Mouse (Mus musculus): ENCODE results near the gene Luzp1. TPM values are rescaled to one million over a fixed set of nuclear protein-coding genes. Genes with fewer than 3 reads are reported as not detected.

The Luzp1 gene
- polyA plus RNA-seq, 1 experiment from 2014 or later, result 52.0 TPM

GRCm38 (mm10) chr4:136560270-136560991, 90.9 kb downstream of the Luzp1 start:
- WGBS, result 91% methylated on average over 8 of the region's 8 CpGs

GRCm38 (mm10) chr4:136562755-136563154, 93.2 kb downstream of the Luzp1 start:
- WGBS, result 77% methylated on average over 6 of the region's 6 CpGs

More at GRCm38 (mm10) chr4:136560270-136560991, 90.9 kb downstream of the Luzp1 start:
- H3K9ac ChIP-seq, result no peak overlapping the region
- H3K9me3 ChIP-seq, result no peaks in the 10 kb centered on the region
- H3K27me3 ChIP-seq (replicated peaks), result no peaks in the 10 kb centered on the region
- H3K4me2 ChIP-seq, result no peak overlapping the region
- H3K27ac ChIP-seq, result no peak overlapping the region
- H3K36me3 ChIP-seq (replicated peaks), result peaks cover 48% of the 10 kb centered on the region
- ATAC-seq (replicated peaks), result no peak
- 0 out of 2 replicates have a peak, but pooled peaks cover 2% of the 10 kb centered on the region for H3K4me1 ChIP-seq
- no peak overlapping the region for H3K4me3 ChIP-seq

GRCm38 (mm10) chr4:136568629-136569028, 99.1 kb downstream of the Luzp1 start:
- Histone ChIP-seq H3K36me3 (replicated peaks) (peaks cover 45% of the 10 kb centered on the region; the same call in 1 of the 2 replicates), H3K9ac (no peak overlapping the region), H3K27me3 (replicated peaks) (no peaks in the 10 kb centered on the region), H3K4me1 (no peaks in the 10 kb centered on the region), H3K27ac (no peak overlapping the region), H3K4me2 (no peak overlapping the region), H3K9me3 (no peaks in the 10 kb centered on the region), H3K4me3 (no peak overlapping the region)
- 81% methylated on average over 3 of the region's 3 CpGs for WGBS
- ATAC-seq (replicated peaks), result no peak

More at GRCm38 (mm10) chr4:136562755-136563154, 93.2 kb downstream of the Luzp1 start:
- Histone ChIP-seq H3K9ac (no peak overlapping the region), H3K4me2 (no peak overlapping the region), H3K9me3 (no peaks in the 10 kb centered on the region), H3K4me1 (0 out of 2 replicates have a peak, but pooled peaks cover 2% of the 10 kb centered on the region), H3K27me3 (replicated peaks) (no peaks in the 10 kb centered on the region), H3K4me3 (no peak overlapping the region), H3K27ac (no peak overlapping the region), H3K36me3 (replicated peaks) (peaks cover 53% of the 10 kb centered on the region)
- no peak for ATAC-seq (replicated peaks)

- H3K4me1 ChIP-seq, result no peaks in the 10 kb centered on the region
- no peak overlapping the region for H3K4me3 ChIP-seq
These were observed 100.4 kb downstream of the Luzp1 start for GRCm38 (mm10) chr4:136569998-136570397.

GRCm38 (mm10) chr4:136581885-136582284, 112.3 kb downstream of the Luzp1 start:
- H3K36me3 ChIP-seq (replicated peaks), result no peaks in the 10 kb centered on the region
- no peaks in the 10 kb centered on the region for H3K27me3 ChIP-seq (replicated peaks)
- 95% methylated on average over 3 of the region's 3 CpGs for WGBS
- H3K4me1 ChIP-seq, result peaks cover 10% of the 10 kb centered on the region
- H3K9ac ChIP-seq, result no peak overlapping the region
- no peak overlapping the region for H3K4me3 ChIP-seq
- no peak for ATAC-seq (replicated peaks)
- no peak overlapping the region for H3K27ac ChIP-seq
- no peaks in the 10 kb centered on the region for H3K9me3 ChIP-seq
- no peak overlapping the region for H3K4me2 ChIP-seq

More at GRCm38 (mm10) chr4:136569998-136570397, 100.4 kb downstream of the Luzp1 start:
- no peak overlapping the region for H3K9ac ChIP-seq
- no peaks in the 10 kb centered on the region for H3K27me3 ChIP-seq (replicated peaks)
- no peak overlapping the region for H3K4me2 ChIP-seq
- no peaks in the 10 kb centered on the region for H3K9me3 ChIP-seq
- no peak overlapping the region for H3K27ac ChIP-seq
- peaks cover 45% of the 10 kb centered on the region; the same call in 1 of the 2 replicates for H3K36me3 ChIP-seq (replicated peaks)
- ATAC-seq (replicated peaks), result no peak

GRCm38 (mm10) chr4:136587221-136587827, 117.8 kb downstream of the Luzp1 start:
- peak; percentile 60; the same call in 1 of the 2 replicates for ATAC-seq (replicated peaks)
- Histone ChIP-seq H3K4me3 (no peak overlapping the region), H3K36me3 (replicated peaks) (no peaks in the 10 kb centered on the region; the same call in 1 of the 2 replicates), H3K9me3 (no peaks in the 10 kb centered on the region), H3K9ac (no peak overlapping the region), H3K4me2 (no peak overlapping the region), H3K27ac (no peak overlapping the region), H3K27me3 (replicated peaks) (no peaks in the 10 kb centered on the region), H3K4me1 (peaks cover 20% of the 10 kb centered on the region)
- WGBS, result 82% methylated on average over 4 of the region's 4 CpGs

- 96% methylated on average over 4 of the region's 4 CpGs for WGBS
- H3K27me3 ChIP-seq (replicated peaks), result no peaks in the 10 kb centered on the region
- H3K27ac ChIP-seq, result no peak overlapping the region
- H3K4me1 ChIP-seq, result peaks cover 22% of the 10 kb centered on the region
- ATAC-seq (replicated peaks), result no peak
- no peaks in the 10 kb centered on the region; the same call in 1 of the 2 replicates for H3K36me3 ChIP-seq (replicated peaks)
- no peak overlapping the region for H3K9ac ChIP-seq
- no peak overlapping the region for H3K4me3 ChIP-seq
- H3K9me3 ChIP-seq, result no peaks in the 10 kb centered on the region
- H3K4me2 ChIP-seq, result no peak overlapping the region
These were observed 118.4 kb downstream of the Luzp1 start for GRCm38 (mm10) chr4:136588003-136588402.

- H3K27me3 ChIP-seq (replicated peaks), result no peaks in the 10 kb centered on the region
- H3K4me2 ChIP-seq, result no peak overlapping the region
- no peaks in the 10 kb centered on the region; the same call in 1 of the 2 replicates for H3K36me3 ChIP-seq (replicated peaks)
- ATAC-seq (replicated peaks), result no peak
- H3K9ac ChIP-seq, result no peak overlapping the region
- H3K9me3 ChIP-seq, result no peaks in the 10 kb centered on the region
- H3K27ac ChIP-seq, result no peak overlapping the region
- 81% methylated on average over 4 of the region's 4 CpGs for WGBS
- no peak overlapping the region for H3K4me3 ChIP-seq
- H3K4me1 ChIP-seq, result peaks cover 34% of the 10 kb centered on the region
These were observed 122.5 kb downstream of the Luzp1 start for GRCm38 (mm10) chr4:136592111-136592510.

- no peak overlapping the region for H3K4me2 ChIP-seq
- ATAC-seq (replicated peaks), result no peak
- H3K27me3 ChIP-seq (replicated peaks), result no peaks in the 10 kb centered on the region
- H3K36me3 ChIP-seq (replicated peaks), result no peaks in the 10 kb centered on the region; the same call in 1 of the 2 replicates
- no peak overlapping the region for H3K9ac ChIP-seq
- no peaks in the 10 kb centered on the region for H3K9me3 ChIP-seq
- no peak overlapping the region for H3K27ac ChIP-seq
- H3K4me1 ChIP-seq, result peaks cover 36% of the 10 kb centered on the region
- no peak overlapping the region for H3K4me3 ChIP-seq
- WGBS, result 74% methylated on average over 2 of the region's 2 CpGs
These were observed 124.4 kb downstream of the Luzp1 start for GRCm38 (mm10) chr4:136594006-136594405.

- no peak for ATAC-seq (replicated peaks)
- Histone ChIP-seq H3K36me3 (replicated peaks) (no peaks in the 10 kb centered on the region; the same call in 1 of the 2 replicates), H3K4me1 (peaks cover 39% of the 10 kb centered on the region), H3K4me3 (no peak overlapping the region), H3K4me2 (no peak overlapping the region), H3K9ac (no peak overlapping the region), H3K27ac (no peak overlapping the region), H3K27me3 (replicated peaks) (no peaks in the 10 kb centered on the region), H3K9me3 (no peaks in the 10 kb centered on the region)
- WGBS, result 90% methylated on average over 6 of the region's 6 CpGs
These were observed 125.7 kb downstream of the Luzp1 start for GRCm38 (mm10) chr4:136595221-136595620.

GRCm38 (mm10) chr4:136598268-136598876, 128.8 kb downstream of the Luzp1 start:
- Histone ChIP-seq H3K9ac (no peak overlapping the region), H3K9me3 (no peaks in the 10 kb centered on the region), H3K4me2 (no peak overlapping the region), H3K4me3 (no peak overlapping the region), H3K4me1 (peaks cover 45% of the 10 kb centered on the region), H3K36me3 (replicated peaks) (no peaks in the 10 kb centered on the region), H3K27me3 (replicated peaks) (no peaks in the 10 kb centered on the region), H3K27ac (no peak overlapping the region)
- ATAC-seq (replicated peaks), result no peak
- 95% methylated on average over 7 of the region's 7 CpGs for WGBS

- Histone ChIP-seq H3K9me3 (no peaks in the 10 kb centered on the region), H3K4me3 (no peak overlapping the region), H3K27me3 (replicated peaks) (no peaks in the 10 kb centered on the region), H3K36me3 (replicated peaks) (no peaks in the 10 kb centered on the region), H3K27ac (no peak overlapping the region), H3K4me1 (peaks cover 33% of the 10 kb centered on the region), H3K4me2 (peak overlapping the region; percentile 66), H3K9ac (no peak overlapping the region)
- 96% methylated on average over 3 of the region's 3 CpGs for WGBS
- ATAC-seq (replicated peaks), result no peak
These were observed 130.3 kb downstream of the Luzp1 start for GRCm38 (mm10) chr4:136599869-136600268.
